Mouse (Mus musculus) thymus, adult 2 months (tissue): ENCODE data around the gene Nes.

Experiments
- CTCF ChIP-seq: fragments of 200-500 bp; IDR thresholded peaks from 2 replicates; pipeline ENCODE4 v1.5.1; 2012; ENCODE audit warnings: mild to moderate bottlenecking, control low read depth, low read length, moderate library complexity, borderline replicate concordance; ENCODE audit not compliant: control insufficient read depth, poor library complexity, insufficient read depth; ENCODE audit errors: extremely low read depth
- POLR2A ChIP-seq: fragments of 200-500 bp; IDR thresholded peaks from 2 replicates; pipeline ENCODE4 v1.6.1; 2012; ENCODE audit warnings: mild to moderate bottlenecking, low read length, control low read depth, moderate library complexity; ENCODE audit not compliant: control insufficient read depth, poor library complexity, insufficient read depth; ENCODE audit errors: extremely low read depth

DNA sequence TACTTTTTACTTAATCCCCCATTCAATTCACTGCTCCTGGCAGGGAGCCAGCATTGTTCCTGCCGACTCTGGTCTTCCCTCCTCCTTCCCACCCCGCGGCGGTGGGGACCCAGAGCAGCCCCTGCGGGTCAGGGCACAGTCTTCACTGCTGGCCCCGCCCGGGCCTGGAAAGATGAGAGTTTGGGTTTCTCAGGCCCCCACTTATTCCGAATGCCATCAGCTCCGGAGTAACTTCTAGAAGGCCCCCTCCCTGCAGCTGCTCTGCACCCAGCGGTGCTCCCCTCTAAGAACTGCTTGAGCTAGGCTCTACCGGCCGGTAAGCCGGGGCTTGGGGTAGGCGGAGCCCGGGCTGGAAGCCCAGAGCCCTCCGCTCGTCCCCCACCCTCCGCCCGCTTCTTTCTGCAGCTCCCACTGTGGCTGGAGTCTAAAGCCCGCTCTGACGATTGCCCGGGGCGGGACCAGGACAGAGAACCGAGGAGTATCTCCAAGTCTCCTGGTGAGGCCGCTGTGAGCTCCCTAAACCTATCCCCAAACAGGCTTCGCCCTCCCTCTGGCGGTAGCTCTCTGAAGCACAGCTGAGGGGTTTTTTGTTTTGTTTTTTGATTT, 10.2 kb upstream of the Nes start:
- no peak for TF ChIP-seq POLR2A
- TF ChIP-seq CTCF = peak; percentile 66; the same call in 1 of the 2 replicates
